Mouse (Mus musculus) embryonic facial prominence, embryonic 10.5 days (tissue): ENCODE measurements at regions not wholly inside any gene's neighbourhood (a gene's known extent, or its start where the extent isn't known, plus 50 kb on each side); places are given as distances from the start of the nearest gene placed in this dataset.

ENCODE experiments used
- DNase-seq: peaks from one replicate; pipeline ENCODE4 v3.0.0-alpha.2; 2017; ENCODE audit warnings: low spot score
- H3K27ac ChIP-seq: fragments of 300-500 bp; sonication (generic); replicated peaks from 2 replicates; pipeline ENCODE4 v1.5.1; 2016; ENCODE audit warnings: mild to moderate bottlenecking
- H3K27me3 ChIP-seq: fragments of 300-500 bp; sonication (generic); replicated peaks from 2 replicates; pipeline ENCODE4 v1.6.1; 2016; ENCODE audit warnings: low read depth, mild to moderate bottlenecking; ENCODE audit not compliant: poor library complexity, severe bottlenecking
- H3K36me3 ChIP-seq: fragments of 300-500 bp; sonication (generic); replicated peaks from 2 replicates; pipeline ENCODE4 v1.6.1; 2016; ENCODE audit warnings: mild to moderate bottlenecking, moderate library complexity
- H3K4me1 ChIP-seq: fragments of 300-500 bp; sonication (generic); 2 replicates; pipeline ENCODE4 v1.6.1; 2016
- H3K4me3 ChIP-seq: fragments of 300-500 bp; sonication (generic); 2 replicates; pipeline ENCODE4 v1.5.1; 2016; ENCODE audit warnings: mild to moderate bottlenecking, moderate library complexity
- H3K9me3 ChIP-seq: fragments of 300-500 bp; sonication (generic); 2 replicates; pipeline ENCODE4 v1.6.1; 2016; ENCODE audit warnings: mild to moderate bottlenecking
- WGBS: fragments of 180-500 bp; shearing (Covaris S2); methylation state at CpG from one replicate; pipeline ENCODE4 v1.1.7; 2016; 5-methylcytosine and 5-hydroxymethylcytosine counted together

- no peaks in the 10 kb centered on the region for H3K9me3 ChIP-seq
- H3K4me3 ChIP-seq, result no peak overlapping the region
- no peaks in the 10 kb centered on the region for H3K27me3 ChIP-seq
- peaks cover 25% of the 10 kb centered on the region for H3K4me1 ChIP-seq
- no peak overlapping the region for H3K27ac ChIP-seq
- no peaks in the 10 kb centered on the region for H3K36me3 ChIP-seq
- 92% methylated on average over 6 of the region's 6 CpGs for WGBS
- no peak for DNase-seq
Measured at GRCm38 (mm10) chr10:120527951-120528350, 51.7 kb upstream of the Hmga2 start.

- no peak overlapping the region for H3K4me3 ChIP-seq
- no peaks in the 10 kb centered on the region for H3K9me3 ChIP-seq
- DNase-seq, result peak; percentile 51
- H3K27ac ChIP-seq, result no peak overlapping the region
- H3K36me3 ChIP-seq, result no peaks in the 10 kb centered on the region
- 65% methylated on average over 6 of the region's 6 CpGs for WGBS
- no peaks in the 10 kb centered on the region for H3K27me3 ChIP-seq
- H3K4me1 ChIP-seq, result peaks cover 25% of the 10 kb centered on the region
Measured at GRCm38 (mm10) chr10:120526991-120527390, 50.7 kb upstream of the Hmga2 start.
